Mouse (Mus musculus) forebrain, embryonic 16.5 days (tissue): ENCODE data around the gene Atf7. TPM values are rescaled to one million over a fixed set of nuclear protein-coding genes. Genes with fewer than 3 reads are reported as not detected.
"Not testable (repeated sequence)": the region's sequence is repeated elsewhere in the genome, so short reads cannot be mapped to it uniquely, and the experiment has no call there.

Source experiments
- ATAC-seq: fragments of 200-750 bp; cut with Nextera tagmentation; 2 replicates; pipeline ENCODE4 v1.8.0; 2017; ENCODE audit warnings: mild to moderate bottlenecking, moderate library complexity
- H3K27ac ChIP-seq: fragments of 300-500 bp; sonication (generic); 2 replicates; pipeline ENCODE4 v1.5.1; 2014; ENCODE audit warnings: low read length, control low read depth
- H3K27me3 ChIP-seq: fragments of 300-500 bp; sonication (generic); replicated peaks from 2 replicates; pipeline ENCODE4 v1.6.1; 2014; ENCODE audit warnings: low read length; ENCODE audit not compliant: control insufficient read depth, insufficient read depth
- H3K36me3 ChIP-seq: fragments of 300-500 bp; sonication (generic); 2 replicates; pipeline ENCODE4 v1.6.1; 2014; ENCODE audit not compliant: control insufficient read depth, insufficient read depth
- H3K4me1 ChIP-seq: fragments of 300-500 bp; sonication (generic); replicated peaks from 2 replicates; pipeline ENCODE4 v1.6.1; 2014; ENCODE audit warnings: low read length; ENCODE audit not compliant: control insufficient read depth, insufficient read depth
- H3K4me2 ChIP-seq: fragments of 300-500 bp; sonication (generic); 2 replicates; pipeline ENCODE4 v1.6.1; 2014; ENCODE audit warnings: mild to moderate bottlenecking, low read length, control low read depth
- H3K4me3 ChIP-seq: fragments of 300-500 bp; sonication (generic); replicated peaks from 2 replicates; pipeline ENCODE4 v1.5.1; 2014; ENCODE audit warnings: mild to moderate bottlenecking, low read length, control low read depth
- H3K9ac ChIP-seq: fragments of 300-500 bp; sonication (generic); replicated peaks from 2 replicates; pipeline ENCODE4 v1.6.1; 2014; ENCODE audit warnings: low read depth, low read length, control low read depth
- H3K9me3 ChIP-seq: fragments of 300-500 bp; sonication (generic); 2 replicates; pipeline ENCODE4 v1.6.1; 2016; ENCODE audit warnings: low read length; ENCODE audit not compliant: control insufficient read depth
- WGBS: fragments of 180-500 bp; shearing (Covaris S2); extraction: QIAGEN DNeasy Blood & Tissue Kit; methylation state at CpG from one replicate; pipeline ENCODE4 v1.1.7; 2014; 5-methylcytosine and 5-hydroxymethylcytosine counted together
- polyA plus RNA-seq: library from polyadenylated mRNA; unstranded; fragments of >200 nt; fragmentation: Nextera tagmentation; extraction: Ambion mirVana; gene quantifications from 2 replicates; pipeline ENCODE4 v1.2.1, GENCODE M21; 2015

Atf7 gene
- polyA plus RNA-seq, 1 experiment from 2014 or later = 26.8 TPM

DNA sequence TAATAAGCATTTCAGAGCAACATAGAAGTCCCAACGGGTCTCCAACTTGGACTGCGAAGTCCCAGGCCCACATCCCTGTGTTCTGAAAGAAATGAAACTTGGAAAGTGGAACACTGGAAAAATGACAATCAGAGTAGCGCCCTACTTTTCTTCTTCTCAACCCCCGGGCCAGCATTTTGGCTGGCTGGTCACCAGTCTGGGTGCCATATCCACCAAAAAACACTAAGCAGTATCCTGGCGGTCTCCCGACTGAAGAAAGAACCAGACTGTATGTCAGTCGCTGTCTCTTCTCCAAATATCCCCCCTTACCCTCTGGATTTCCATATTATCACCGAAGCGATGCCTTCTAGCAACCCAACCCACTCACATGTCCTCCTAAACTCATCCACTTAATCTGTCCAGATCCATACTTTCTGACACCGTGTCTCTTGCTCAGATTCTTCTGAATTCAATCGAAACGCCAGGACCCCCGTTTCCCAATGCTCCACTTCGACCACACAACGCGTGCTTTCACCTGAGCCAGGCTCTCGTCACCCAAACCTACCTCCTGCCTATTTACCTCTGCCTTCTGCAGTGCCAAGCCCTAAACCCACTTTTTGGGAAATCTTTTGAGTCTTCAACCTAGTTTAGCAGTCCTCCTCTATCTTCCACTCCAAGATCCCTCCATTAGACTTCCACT lies 834 bp downstream of the Atf7 start:
- no peaks in the 10 kb centered on the region for H3K9me3 ChIP-seq
- H3K27me3 ChIP-seq = no peaks in the 10 kb centered on the region
- H3K4me3 ChIP-seq = peak overlapping the region; percentile 85
- peak overlapping the region; percentile 88 for H3K4me2 ChIP-seq
- 3% methylated on average over 17 of the region's 17 CpGs for WGBS
- peaks cover 26% of the 10 kb centered on the region for H3K4me1 ChIP-seq
- peak overlapping the region; percentile 42 for H3K27ac ChIP-seq
- H3K9ac ChIP-seq = peak overlapping the region; percentile 87
- H3K36me3 ChIP-seq = no peaks in the 10 kb centered on the region
- peak; percentile 9; the same call in 1 of the 2 replicates for ATAC-seq

DNA sequence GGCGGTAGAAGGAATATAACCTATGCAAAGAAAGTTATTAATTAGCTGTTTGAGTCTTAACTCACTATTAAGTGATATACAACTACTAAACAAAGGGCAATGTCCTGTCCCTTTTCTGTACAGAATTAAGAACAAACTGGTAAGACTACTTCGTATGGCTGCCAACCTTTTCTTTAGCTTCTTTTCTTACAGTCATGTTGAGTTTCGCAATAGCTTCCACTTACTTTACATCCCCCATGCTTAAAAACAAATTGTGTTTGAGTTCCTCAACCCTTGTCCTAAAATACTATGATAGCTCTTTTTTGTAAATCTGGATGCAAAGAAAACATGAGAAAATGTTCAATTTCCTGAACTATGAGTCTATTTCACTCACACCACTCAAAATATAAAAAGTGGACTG lies 2.1 kb downstream of the Atf7 start:
- no peak for ATAC-seq
- Histone ChIP-seq H3K27me3 (no peaks in the 10 kb centered on the region), H3K4me3 (no peak overlapping the region), H3K9me3 (no peaks in the 10 kb centered on the region), H3K9ac (no peak overlapping the region), H3K27ac (no peak overlapping the region), H3K4me1 (peaks cover 26% of the 10 kb centered on the region), H3K36me3 (no peaks in the 10 kb centered on the region), H3K4me2 (peak overlapping the region; percentile 41)
- 85% methylated on average over 3 of the region's 3 CpGs for WGBS

GRCm38 (mm10) chr15:102622536-102622935 lies 2.7 kb downstream of the Atf7 start:
- H3K27me3 ChIP-seq = no peaks in the 10 kb centered on the region
- H3K36me3 ChIP-seq = no peaks in the 10 kb centered on the region
- H3K9me3 ChIP-seq = no peaks in the 10 kb centered on the region
- peaks cover 26% of the 10 kb centered on the region for H3K4me1 ChIP-seq
- no peak overlapping the region for H3K9ac ChIP-seq
- no peak overlapping the region for H3K4me3 ChIP-seq
- ATAC-seq = no peak
- H3K4me2 ChIP-seq = no peak overlapping the region
- no peak overlapping the region for H3K27ac ChIP-seq

DNA sequence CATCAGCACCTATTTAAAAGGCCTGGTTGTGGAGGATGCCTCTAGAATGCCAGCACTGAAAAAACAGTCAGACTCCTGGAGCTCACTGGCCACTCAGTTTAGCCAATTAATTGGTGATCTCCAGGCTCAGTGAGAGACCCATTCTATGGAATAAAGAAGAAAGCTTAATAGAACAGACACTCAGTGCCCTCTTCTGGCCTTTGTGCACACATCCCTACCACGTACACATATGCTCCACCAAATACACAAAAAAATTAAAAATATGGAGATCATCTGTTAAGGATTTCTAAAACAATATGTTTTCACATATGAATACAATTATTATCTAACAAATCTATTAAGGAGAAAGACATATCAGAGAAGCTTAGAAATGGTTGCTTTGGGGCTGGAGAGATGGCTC lies 4.5 kb downstream of the Atf7 start:
- H3K27ac ChIP-seq = no peak overlapping the region
- WGBS = 80% methylated on average over 1 of the region's 1 CpGs
- no peak overlapping the region for H3K4me3 ChIP-seq

DNA sequence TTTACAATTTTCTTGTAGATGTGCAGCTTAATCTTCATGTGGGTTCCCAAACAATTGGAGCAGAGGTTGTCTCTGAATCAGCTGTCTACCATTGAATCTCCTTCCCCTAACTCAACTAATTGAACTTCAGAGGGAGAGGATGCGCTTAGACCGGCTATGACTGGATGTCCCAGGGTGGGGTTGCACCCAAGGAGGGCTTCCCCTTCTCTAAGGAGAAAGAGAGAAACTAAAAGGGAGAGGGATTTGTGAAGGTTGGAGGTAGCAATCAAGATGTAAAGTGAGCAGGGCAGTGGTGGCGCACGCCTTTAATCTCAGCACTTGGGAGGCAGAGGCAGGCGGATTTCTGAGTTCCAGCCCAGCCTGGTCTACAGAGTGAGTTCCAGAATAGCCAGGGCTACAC lies 5.8 kb downstream of the Atf7 start:
- H3K9me3 ChIP-seq = no peaks in the 10 kb centered on the region
- peaks cover 20% of the 10 kb centered on the region for H3K4me1 ChIP-seq
- H3K27ac ChIP-seq = no peak overlapping the region
- H3K27me3 ChIP-seq = no peaks in the 10 kb centered on the region
- no peak overlapping the region for H3K9ac ChIP-seq
- WGBS = 97% methylated on average over 5 of the region's 5 CpGs
- H3K4me2 ChIP-seq = no peak overlapping the region
- no peak overlapping the region for H3K4me3 ChIP-seq
- H3K36me3 ChIP-seq = no peaks in the 10 kb centered on the region
- no peak for ATAC-seq

More for the DNA sequence above, 4.5 kb downstream of the Atf7 start:
- H3K9ac ChIP-seq = no peak overlapping the region
- no peaks in the 10 kb centered on the region for H3K27me3 ChIP-seq
- no peak overlapping the region for H3K4me2 ChIP-seq
- H3K4me1 ChIP-seq = peaks cover 23% of the 10 kb centered on the region
- ATAC-seq = no peak
- H3K36me3 ChIP-seq = no peaks in the 10 kb centered on the region
- H3K9me3 ChIP-seq = no peaks in the 10 kb centered on the region

- Histone ChIP-seq H3K36me3 (no peaks in the 10 kb centered on the region), H3K4me1 (peaks cover 5% of the 10 kb centered on the region), H3K9me3 (no peaks in the 10 kb centered on the region), H3K9ac (no peak overlapping the region), H3K27me3 (no peaks in the 10 kb centered on the region), H3K27ac (no peak overlapping the region), H3K4me2 (no peak overlapping the region), H3K4me3 (no peak overlapping the region)
- no peak for ATAC-seq
- WGBS = 97% methylated on average over 1 of the region's 1 CpGs
Observed at GRCm38 (mm10) chr15:102617654-102618053, 7.6 kb downstream of the Atf7 start.

- Histone ChIP-seq H3K27ac (no peak overlapping the region), H3K9ac (no peak overlapping the region), H3K4me2 (no peak overlapping the region), H3K9me3 (no peaks in the 10 kb centered on the region), H3K4me3 (no peak overlapping the region), H3K36me3 (no peaks in the 10 kb centered on the region), H3K4me1 (no peaks in the 10 kb centered on the region), H3K27me3 (no peaks in the 10 kb centered on the region)
- no peak for ATAC-seq
- WGBS = 91% methylated on average over 2 of the region's 2 CpGs
Observed at GRCm38 (mm10) chr15:102616174-102616573, 9.1 kb downstream of the Atf7 start.

DNA sequence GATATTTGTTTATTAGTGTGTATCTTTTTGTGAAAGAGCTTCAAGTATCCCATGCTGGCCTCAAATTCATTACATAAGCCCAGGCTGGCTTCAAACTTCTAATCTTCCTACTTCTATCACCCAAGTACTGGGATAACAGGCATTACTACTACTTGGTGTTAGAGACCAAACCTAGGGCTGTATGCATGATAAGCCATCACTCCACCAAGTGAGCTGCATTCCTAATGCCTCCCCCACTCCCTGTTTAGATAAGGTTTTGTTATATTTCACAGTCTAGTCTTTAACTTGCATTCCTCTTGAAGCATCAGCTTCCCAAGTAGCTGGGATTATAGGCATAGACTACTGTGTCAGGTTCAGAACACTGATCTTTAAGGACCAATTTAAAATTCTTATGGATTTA lies 11.0 kb downstream of the Atf7 start:
- Histone ChIP-seq H3K4me1 (no peaks in the 10 kb centered on the region), H3K36me3 (no peaks in the 10 kb centered on the region), H3K4me2 (no peak overlapping the region), H3K27ac (no peak overlapping the region), H3K9me3 (no peaks in the 10 kb centered on the region), H3K4me3 (no peak overlapping the region), H3K9ac (no peak overlapping the region), H3K27me3 (no peaks in the 10 kb centered on the region)
- ATAC-seq = no peak

DNA sequence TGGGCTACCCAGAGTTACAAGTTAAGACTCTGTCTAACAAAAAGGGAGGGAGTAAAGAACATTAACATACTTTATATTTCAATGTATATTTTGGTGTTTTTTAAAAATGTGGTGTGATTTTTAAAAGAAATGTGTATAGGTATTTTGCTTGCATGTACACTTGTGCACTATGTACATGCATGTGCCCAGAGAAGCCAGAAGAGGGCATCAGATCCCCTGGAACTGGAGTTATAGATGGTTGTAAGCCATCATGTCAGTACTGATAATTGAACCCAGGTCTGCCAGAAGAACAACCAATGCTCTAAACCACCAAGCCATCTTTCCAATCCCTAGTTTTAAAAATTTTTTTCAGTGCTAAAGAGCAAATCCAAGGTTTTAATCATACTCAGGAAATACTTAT lies 12.3 kb downstream of the Atf7 start:
- no peak for ATAC-seq

DNA sequence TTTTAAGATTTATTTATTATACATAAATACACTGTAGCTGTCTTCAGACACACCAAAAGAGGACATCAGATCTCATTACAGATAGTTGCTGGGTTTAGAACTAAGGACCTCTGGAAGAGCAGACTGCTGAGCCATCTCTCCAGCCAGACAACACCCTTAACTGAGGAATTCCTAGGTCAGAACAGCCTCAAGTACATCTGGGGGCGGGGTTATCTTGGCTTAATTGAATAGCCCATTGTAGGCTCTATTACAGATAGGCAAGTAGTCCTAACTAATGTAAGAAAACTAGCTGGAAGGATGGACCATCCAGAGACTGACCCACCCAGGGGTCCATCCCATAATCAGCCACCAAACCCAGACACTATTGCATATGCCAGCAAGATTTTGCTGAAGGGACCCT lies 16.7 kb downstream of the Atf7 start:
- not testable (repeated sequence) for ATAC-seq, H3K36me3 ChIP-seq, H3K4me1 ChIP-seq, H3K27ac ChIP-seq, H3K9me3 ChIP-seq, H3K9ac ChIP-seq, H3K27me3 ChIP-seq, H3K4me3 ChIP-seq, H3K4me2 ChIP-seq
- WGBS = 63% methylated on average over 1 of the region's 1 CpGs

More for the DNA sequence above, 12.3 kb downstream of the Atf7 start:
- Histone ChIP-seq H3K36me3 (no peaks in the 10 kb centered on the region), H3K4me2 (no peak overlapping the region), H3K27me3 (no peaks in the 10 kb centered on the region), H3K27ac (no peak overlapping the region), H3K4me3 (no peak overlapping the region), H3K4me1 (no peaks in the 10 kb centered on the region), H3K9me3 (no peaks in the 10 kb centered on the region), H3K9ac (no peak overlapping the region)
